Mouse (Mus musculus): ENCODE data around the gene Abcc8. TPM values are rescaled to one million over a fixed set of nuclear protein-coding genes. Genes with fewer than 3 reads are reported as not detected.

Gene Abcc8
- polyA plus RNA-seq, 1 experiment from 2014 or later: 0.33 TPM

- Histone ChIP-seq H3K4me1 (no peaks in the 10 kb centered on the region), H3K36me3 (no peaks in the 10 kb centered on the region), H3K27ac (no peak overlapping the region), H3K9me3 (replicated peaks) (no peaks in the 10 kb centered on the region), H3K4me2 (no peak overlapping the region), H3K9ac (no peak overlapping the region), H3K4me3 (no peak overlapping the region), H3K27me3 (replicated peaks) (no peaks in the 10 kb centered on the region)
- WGBS (ENCODE audit: insufficient replicate concordance): 58% methylated on average over 9 of the region's 9 CpGs
- ATAC-seq: no peak
Observed at GRCm38 (mm10) chr7:46152819-46153351, 26.9 kb downstream of the Abcc8 start.

GRCm38 (mm10) chr7:46147417-46147816, 32.4 kb downstream of the Abcc8 start:
- Histone ChIP-seq H3K36me3 (no peaks in the 10 kb centered on the region), H3K4me3 (no peak overlapping the region), H3K27ac (no peak overlapping the region), H3K4me2 (no peak overlapping the region), H3K4me1 (no peaks in the 10 kb centered on the region), H3K9ac (no peak overlapping the region), H3K27me3 (replicated peaks) (no peaks in the 10 kb centered on the region), H3K9me3 (replicated peaks) (no peaks in the 10 kb centered on the region)
- ATAC-seq: no peak
- 47% methylated on average over 7 of the region's 7 CpGs for WGBS (ENCODE audit: insufficient replicate concordance)

- whole genome bisulfite sequencing (ENCODE audit: insufficient replicate concordance): 72% methylated on average over 7 of the region's 7 CpGs
- ATAC-seq: no peak
Observed at GRCm38 (mm10) chr7:46146675-46147308, 33.0 kb downstream of the Abcc8 start.

GRCm38 (mm10) chr7:46144061-46144460, 35.8 kb downstream of the Abcc8 start:
- Histone ChIP-seq H3K9ac (no peak overlapping the region), H3K27ac (no peak overlapping the region), H3K4me3 (no peak overlapping the region), H3K4me2 (no peak overlapping the region), H3K36me3 (no peaks in the 10 kb centered on the region), H3K9me3 (replicated peaks) (no peaks in the 10 kb centered on the region), H3K4me1 (no peaks in the 10 kb centered on the region), H3K27me3 (replicated peaks) (no peaks in the 10 kb centered on the region)
- no peak for ATAC-seq
- 75% methylated on average over 8 of the region's 8 CpGs for WGBS (ENCODE audit: insufficient replicate concordance)

More at GRCm38 (mm10) chr7:46146675-46147308, 33.0 kb downstream of the Abcc8 start:
- H3K4me2 ChIP-seq: no peak overlapping the region
- H3K9me3 ChIP-seq (replicated peaks): no peaks in the 10 kb centered on the region
- H3K27ac ChIP-seq: no peak overlapping the region
- no peak overlapping the region for H3K9ac ChIP-seq
- H3K36me3 ChIP-seq: no peaks in the 10 kb centered on the region
- no peak overlapping the region for H3K4me3 ChIP-seq
- no peaks in the 10 kb centered on the region for H3K27me3 ChIP-seq (replicated peaks)
- no peaks in the 10 kb centered on the region for H3K4me1 ChIP-seq

- 45% methylated on average over 7 of the region's 7 CpGs for WGBS (ENCODE audit: insufficient replicate concordance)
- H3K9ac ChIP-seq: no peak overlapping the region
- no peaks in the 10 kb centered on the region for H3K9me3 ChIP-seq (replicated peaks)
- no peak overlapping the region for H3K4me2 ChIP-seq
- ATAC-seq: no peak
- H3K4me1 ChIP-seq: no peaks in the 10 kb centered on the region
- no peaks in the 10 kb centered on the region for H3K36me3 ChIP-seq
- H3K4me3 ChIP-seq: no peak overlapping the region
- H3K27me3 ChIP-seq (replicated peaks): peaks cover 25% of the 10 kb centered on the region
- H3K27ac ChIP-seq: no peak overlapping the region
Observed at GRCm38 (mm10) chr7:46138329-46138930, 41.4 kb downstream of the Abcc8 start.

GRCm38 (mm10) chr7:46133858-46134257, 46.0 kb downstream of the Abcc8 start:
- Histone ChIP-seq H3K27ac (no peak overlapping the region), H3K4me2 (no peak overlapping the region), H3K4me1 (peaks cover 3% of the 10 kb centered on the region; the same call in 1 of the 2 replicates), H3K27me3 (replicated peaks) (peaks cover 29% of the 10 kb centered on the region), H3K9me3 (replicated peaks) (no peaks in the 10 kb centered on the region), H3K9ac (no peak overlapping the region), H3K36me3 (no peaks in the 10 kb centered on the region), H3K4me3 (no peak overlapping the region)
- ATAC-seq: no peak
- WGBS (ENCODE audit: insufficient replicate concordance): 11% methylated on average over 7 of the region's 7 CpGs

- WGBS (ENCODE audit: insufficient replicate concordance): 66% methylated on average over 12 of the region's 12 CpGs
- no peak overlapping the region for H3K4me3 ChIP-seq
- no peaks in the 10 kb centered on the region for H3K9me3 ChIP-seq (replicated peaks)
- no peaks in the 10 kb centered on the region for H3K36me3 ChIP-seq
- H3K27me3 ChIP-seq (replicated peaks): peaks cover 29% of the 10 kb centered on the region
- no peak overlapping the region for H3K27ac ChIP-seq
- no peak overlapping the region for H3K9ac ChIP-seq
- no peak overlapping the region for H3K4me2 ChIP-seq
- H3K4me1 ChIP-seq: peaks cover 6% of the 10 kb centered on the region; the same call in 1 of the 2 replicates
- ATAC-seq: no peak
Observed at GRCm38 (mm10) chr7:46132229-46132628, 47.6 kb downstream of the Abcc8 start.

- peaks cover 29% of the 10 kb centered on the region for H3K27me3 ChIP-seq (replicated peaks)
- H3K9ac ChIP-seq: no peak overlapping the region
- no peaks in the 10 kb centered on the region for H3K36me3 ChIP-seq
- no peak for ATAC-seq
- peaks cover 6% of the 10 kb centered on the region; the same call in 1 of the 2 replicates for H3K4me1 ChIP-seq
- H3K4me2 ChIP-seq: no peak overlapping the region
- WGBS (ENCODE audit: insufficient replicate concordance): 61% methylated on average over 8 of the region's 8 CpGs
- no peaks in the 10 kb centered on the region for H3K9me3 ChIP-seq (replicated peaks)
- no peak overlapping the region for H3K27ac ChIP-seq
- no peak overlapping the region for H3K4me3 ChIP-seq
Observed at GRCm38 (mm10) chr7:46131806-46132205, 48.0 kb downstream of the Abcc8 start.

- no peak overlapping the region for H3K9ac ChIP-seq
- no peak overlapping the region for H3K4me3 ChIP-seq
- H3K27ac ChIP-seq: no peak overlapping the region
- H3K9me3 ChIP-seq (replicated peaks): no peaks in the 10 kb centered on the region
- H3K27me3 ChIP-seq (replicated peaks): peaks cover 24% of the 10 kb centered on the region
- ATAC-seq: no peak
- 36% methylated on average over 3 of the region's 3 CpGs for WGBS (ENCODE audit: insufficient replicate concordance)
- peaks cover 6% of the 10 kb centered on the region; the same call in 1 of the 2 replicates for H3K4me1 ChIP-seq
- H3K4me2 ChIP-seq: no peak overlapping the region
- no peaks in the 10 kb centered on the region for H3K36me3 ChIP-seq
Observed at GRCm38 (mm10) chr7:46131266-46131665, 48.6 kb downstream of the Abcc8 start.

GRCm38 (mm10) chr7:46130723-46131122, 49.1 kb downstream of the Abcc8 start:
- Histone ChIP-seq H3K27me3 (replicated peaks) (peaks cover 20% of the 10 kb centered on the region), H3K4me1 (peaks cover 6% of the 10 kb centered on the region; the same call in 1 of the 2 replicates), H3K9me3 (replicated peaks) (no peaks in the 10 kb centered on the region), H3K27ac (no peak overlapping the region), H3K36me3 (no peaks in the 10 kb centered on the region), H3K4me3 (no peak overlapping the region), H3K9ac (no peak overlapping the region), H3K4me2 (no peak overlapping the region)
- no peak for ATAC-seq
- 39% methylated on average over 7 of the region's 7 CpGs for WGBS (ENCODE audit: insufficient replicate concordance)

GRCm38 (mm10) chr7:46129463-46130179, 50.2 kb downstream of the Abcc8 start:
- 56% methylated on average over 7 of the region's 7 CpGs for WGBS (ENCODE audit: insufficient replicate concordance)
- Histone ChIP-seq H3K36me3 (no peaks in the 10 kb centered on the region), H3K4me1 (peaks cover 6% of the 10 kb centered on the region; the same call in 1 of the 2 replicates), H3K4me3 (no peak overlapping the region), H3K4me2 (no peak overlapping the region), H3K9me3 (replicated peaks) (no peaks in the 10 kb centered on the region), H3K27me3 (replicated peaks) (peaks cover 15% of the 10 kb centered on the region), H3K27ac (no peak overlapping the region), H3K9ac (no peak overlapping the region)
- ATAC-seq: 0 out of 2 replicates have a peak, but pooled peaks have one; percentile 55

- H3K4me2 ChIP-seq: no peak overlapping the region
- peaks cover 6% of the 10 kb centered on the region; the same call in 1 of the 2 replicates for H3K4me1 ChIP-seq
- no peaks in the 10 kb centered on the region for H3K36me3 ChIP-seq
- H3K27ac ChIP-seq: no peak overlapping the region
- H3K9me3 ChIP-seq (replicated peaks): no peaks in the 10 kb centered on the region
- no peak overlapping the region for H3K4me3 ChIP-seq
- H3K9ac ChIP-seq: no peak overlapping the region
- no peak for ATAC-seq
- H3K27me3 ChIP-seq (replicated peaks): peaks cover 1% of the 10 kb centered on the region
- WGBS (ENCODE audit: insufficient replicate concordance): 42% methylated on average over 7 of the region's 7 CpGs
Observed at GRCm38 (mm10) chr7:46128196-46128595, 51.6 kb downstream of the Abcc8 start.
